Mouse (Mus musculus) forebrain, embryonic 11.5 days (tissue): ENCODE measurements around the gene Thy1. TPM values are rescaled to one million over a fixed set of nuclear protein-coding genes. Genes with fewer than 3 reads are reported as not detected.

Experiments used
- ATAC-seq: fragments of 200-750 bp; cut with Nextera tagmentation; replicated peaks from 2 replicates; pipeline ENCODE4 v1.8.0; 2017; ENCODE audit warnings: moderate TSS enrichment; ENCODE audit not compliant: low FRiP score
- DNase-seq: peaks from one replicate; pipeline ENCODE4 v3.0.0-alpha.2; 2017; ENCODE audit warnings: low spot score
- H3K27ac ChIP-seq: fragments of 300-500 bp; sonication (generic); 2 replicates; pipeline ENCODE4 v1.5.1; 2014; ENCODE audit warnings: low read depth, low read length
- H3K27me3 ChIP-seq: fragments of 300-500 bp; sonication (generic); 2 replicates; pipeline ENCODE4 v1.6.1; 2014; ENCODE audit warnings: mild to moderate bottlenecking, low read length, mixed read lengths; ENCODE audit not compliant: control insufficient read depth, insufficient read depth
- H3K36me3 ChIP-seq: fragments of 300-500 bp; sonication (generic); 2 replicates; pipeline ENCODE4 v1.6.1; 2014; ENCODE audit warnings: mild to moderate bottlenecking, low read length, moderate library complexity, mixed read lengths; ENCODE audit not compliant: control insufficient read depth, insufficient read depth
- H3K4me1 ChIP-seq: fragments of 300-500 bp; sonication (generic); replicated peaks from 2 replicates; pipeline ENCODE4 v1.6.1; 2014; ENCODE audit warnings: low read length, mixed read lengths; ENCODE audit not compliant: control insufficient read depth, insufficient read depth
- H3K4me2 ChIP-seq: fragments of 300-500 bp; sonication (generic); 2 replicates; pipeline ENCODE4 v1.6.1; 2014; ENCODE audit warnings: low read depth, mild to moderate bottlenecking, low read length, moderate library complexity, mixed read lengths; ENCODE audit not compliant: severe bottlenecking
- H3K4me3 ChIP-seq: fragments of 300-500 bp; sonication (generic); 2 replicates; pipeline ENCODE4 v1.5.1; 2014; ENCODE audit warnings: low read depth, low read length
- H3K9ac ChIP-seq: fragments of 300-500 bp; sonication (generic); 2 replicates; pipeline ENCODE4 v1.6.1; 2014; ENCODE audit warnings: low read length
- H3K9me3 ChIP-seq: fragments of 300-500 bp; sonication (generic); 2 replicates; pipeline ENCODE4 v1.6.1; 2016; ENCODE audit warnings: low read length, mixed read lengths; ENCODE audit not compliant: control insufficient read depth
- WGBS: fragments of 180-500 bp; shearing (Covaris S2); extraction: QIAGEN DNeasy Blood & Tissue Kit; methylation state at CpG from one replicate; pipeline ENCODE4 v1.1.7; 2014; 5-methylcytosine and 5-hydroxymethylcytosine counted together
- polyA plus RNA-seq: library from polyadenylated mRNA; unstranded; fragments of >200 nt; fragmentation: Nextera tagmentation; extraction: Ambion mirVana; gene quantifications from 2 replicates; pipeline ENCODE4 v1.2.1, GENCODE M21; 2014

Gene Thy1
- polyA plus RNA-seq, 1 experiment from 2014 or later, result not detected

GRCm38 (mm10) chr9:44086960-44087359 lies 43.8 kb downstream of the Thy1 start:
- H3K9ac ChIP-seq, result no peak overlapping the region
- H3K27me3 ChIP-seq, result peaks cover 25% of the 10 kb centered on the region
- H3K4me1 ChIP-seq, result peaks cover 27% of the 10 kb centered on the region
- 43% methylated on average over 10 of the region's 10 CpGs for WGBS
- no peak for DNase-seq
- H3K4me2 ChIP-seq, result no peak overlapping the region
- no peaks in the 10 kb centered on the region for H3K36me3 ChIP-seq
- no peak overlapping the region for H3K4me3 ChIP-seq
- H3K9me3 ChIP-seq, result no peaks in the 10 kb centered on the region
- no peak overlapping the region for H3K27ac ChIP-seq
- no peak for ATAC-seq

GRCm38 (mm10) chr9:44087761-44088455 lies 44.7 kb downstream of the Thy1 start:
- H3K4me1 ChIP-seq, result peaks cover 27% of the 10 kb centered on the region
- WGBS, result 12% methylated on average over 15 of the region's 15 CpGs
- ATAC-seq, result no peak
- H3K4me2 ChIP-seq, result no peak overlapping the region
- H3K36me3 ChIP-seq, result no peaks in the 10 kb centered on the region
- H3K4me3 ChIP-seq, result no peak overlapping the region
- H3K9ac ChIP-seq, result no peak overlapping the region
- no peaks in the 10 kb centered on the region for H3K9me3 ChIP-seq
- H3K27me3 ChIP-seq, result peaks cover 25% of the 10 kb centered on the region
- no peak for DNase-seq
- H3K27ac ChIP-seq, result no peak overlapping the region

GRCm38 (mm10) chr9:44088877-44089608 lies 45.9 kb downstream of the Thy1 start:
- H3K9ac ChIP-seq, result no peak overlapping the region
- H3K4me1 ChIP-seq, result peaks cover 25% of the 10 kb centered on the region
- 68% methylated on average over 12 of the region's 12 CpGs for WGBS
- peaks cover 17% of the 10 kb centered on the region for H3K27me3 ChIP-seq
- DNase-seq, result no peak
- H3K9me3 ChIP-seq, result no peaks in the 10 kb centered on the region
- no peak for ATAC-seq
- H3K4me2 ChIP-seq, result no peak overlapping the region
- no peak overlapping the region for H3K27ac ChIP-seq
- H3K4me3 ChIP-seq, result no peak overlapping the region
- H3K36me3 ChIP-seq, result no peaks in the 10 kb centered on the region

GRCm38 (mm10) chr9:44093612-44094503 lies 50.7 kb downstream of the Thy1 start:
- DNase-seq (peak; percentile 89), ATAC-seq (peak; percentile 61; the same call in 1 of the 2 replicates)
- H3K4me1 ChIP-seq, result peaks cover 5% of the 10 kb centered on the region; the same call in 1 of the 2 replicates
- no peaks in the 10 kb centered on the region for H3K9me3 ChIP-seq
- no peak overlapping the region for H3K4me3 ChIP-seq
- no peak overlapping the region for H3K27ac ChIP-seq
- WGBS, result 35% methylated on average over 24 of the region's 24 CpGs
- H3K9ac ChIP-seq, result no peak overlapping the region
- H3K4me2 ChIP-seq, result no peak overlapping the region
- H3K36me3 ChIP-seq, result no peaks in the 10 kb centered on the region
- no peaks in the 10 kb centered on the region; the same call in 1 of the 2 replicates for H3K27me3 ChIP-seq

- H3K27me3 ChIP-seq, result no peaks in the 10 kb centered on the region
- H3K36me3 ChIP-seq, result no peaks in the 10 kb centered on the region
- no peak overlapping the region for H3K4me3 ChIP-seq
- ATAC-seq, result no peak
- 84% methylated on average over 3 of the region's 3 CpGs for WGBS
- H3K9me3 ChIP-seq, result no peaks in the 10 kb centered on the region
- H3K27ac ChIP-seq, result no peak overlapping the region
- peaks cover 5% of the 10 kb centered on the region; the same call in 1 of the 2 replicates for H3K4me1 ChIP-seq
- H3K4me2 ChIP-seq, result no peak overlapping the region
- no peak for DNase-seq
- no peak overlapping the region for H3K9ac ChIP-seq
These were observed 51.6 kb downstream of the Thy1 start for GRCm38 (mm10) chr9:44094737-44095136.

- WGBS, result 91% methylated on average over 9 of the region's 9 CpGs
- Histone ChIP-seq H3K27me3 (no peaks in the 10 kb centered on the region), H3K36me3 (no peaks in the 10 kb centered on the region), H3K4me2 (no peak overlapping the region), H3K9me3 (no peaks in the 10 kb centered on the region), H3K27ac (no peak overlapping the region), H3K4me1 (peaks cover 5% of the 10 kb centered on the region; the same call in 1 of the 2 replicates), H3K4me3 (no peak overlapping the region), H3K9ac (no peak overlapping the region)
- no peak for ATAC-seq
- no peak for DNase-seq
These were observed 52.6 kb downstream of the Thy1 start for GRCm38 (mm10) chr9:44095781-44096180.

- 0 out of 2 replicates have a peak, but pooled peaks have one; percentile 61 for ATAC-seq
These were observed 53.4 kb downstream of the Thy1 start for GRCm38 (mm10) chr9:44096536-44096935.

More at GRCm38 (mm10) chr9:44096536-44096935, 53.4 kb downstream of the Thy1 start:
- H3K27me3 ChIP-seq, result no peaks in the 10 kb centered on the region
- no peak overlapping the region for H3K27ac ChIP-seq
- DNase-seq, result peak; percentile 74
- no peaks in the 10 kb centered on the region for H3K9me3 ChIP-seq
- H3K4me3 ChIP-seq, result no peak overlapping the region
- no peak overlapping the region for H3K4me2 ChIP-seq
- no peaks in the 10 kb centered on the region for H3K36me3 ChIP-seq
- H3K9ac ChIP-seq, result no peak overlapping the region
- 15% methylated on average over 9 of the region's 9 CpGs for WGBS
- peaks cover 5% of the 10 kb centered on the region; the same call in 1 of the 2 replicates for H3K4me1 ChIP-seq
